Mouse (Mus musculus) forebrain, embryonic 16.5 days (tissue): Measurements from ENCODE around the gene Zfp697. TPM values are rescaled to one million over a fixed set of nuclear protein-coding genes. Genes with fewer than 3 reads are reported as not detected.
"Not testable (repeated sequence)": the region's sequence is repeated elsewhere in the genome, so short reads cannot be mapped to it uniquely, and the experiment has no call there.

Experiments used
- ATAC-seq: fragments of 200-750 bp; cut with Nextera tagmentation; 2 replicates; pipeline ENCODE4 v1.8.0; 2017; ENCODE audit warnings: mild to moderate bottlenecking, moderate library complexity
- H3K27ac ChIP-seq: fragments of 300-500 bp; sonication (generic); 2 replicates; pipeline ENCODE4 v1.5.1; 2014; ENCODE audit warnings: low read length, control low read depth
- H3K27me3 ChIP-seq: fragments of 300-500 bp; sonication (generic); replicated peaks from 2 replicates; pipeline ENCODE4 v1.6.1; 2014; ENCODE audit warnings: low read length; ENCODE audit not compliant: control insufficient read depth, insufficient read depth
- H3K36me3 ChIP-seq: fragments of 300-500 bp; sonication (generic); 2 replicates; pipeline ENCODE4 v1.6.1; 2014; ENCODE audit not compliant: control insufficient read depth, insufficient read depth
- H3K4me1 ChIP-seq: fragments of 300-500 bp; sonication (generic); replicated peaks from 2 replicates; pipeline ENCODE4 v1.6.1; 2014; ENCODE audit warnings: low read length; ENCODE audit not compliant: control insufficient read depth, insufficient read depth
- H3K4me2 ChIP-seq: fragments of 300-500 bp; sonication (generic); 2 replicates; pipeline ENCODE4 v1.6.1; 2014; ENCODE audit warnings: mild to moderate bottlenecking, low read length, control low read depth
- H3K4me3 ChIP-seq: fragments of 300-500 bp; sonication (generic); replicated peaks from 2 replicates; pipeline ENCODE4 v1.5.1; 2014; ENCODE audit warnings: mild to moderate bottlenecking, low read length, control low read depth
- H3K9ac ChIP-seq: fragments of 300-500 bp; sonication (generic); replicated peaks from 2 replicates; pipeline ENCODE4 v1.6.1; 2014; ENCODE audit warnings: low read depth, low read length, control low read depth
- H3K9me3 ChIP-seq: fragments of 300-500 bp; sonication (generic); 2 replicates; pipeline ENCODE4 v1.6.1; 2016; ENCODE audit warnings: low read length; ENCODE audit not compliant: control insufficient read depth
- WGBS: fragments of 180-500 bp; shearing (Covaris S2); extraction: QIAGEN DNeasy Blood & Tissue Kit; methylation state at CpG from one replicate; pipeline ENCODE4 v1.1.7; 2014; 5-methylcytosine and 5-hydroxymethylcytosine counted together
- polyA plus RNA-seq: library from polyadenylated mRNA; unstranded; fragments of >200 nt; fragmentation: Nextera tagmentation; extraction: Ambion mirVana; gene quantifications from 2 replicates; pipeline ENCODE4 v1.2.1, GENCODE M21; 2015

Zfp697 gene
- 14.7 and 18.1 TPM in 2 replicates for polyA plus RNA-seq

GRCm38 (mm10) chr3:98382246-98382939 is at the start of gene Zfp697:
Gene Zfp697 (plus strand): TSS chr3:98382461.
- peak within 1 kb of the TSS; percentile 98 for H3K9ac ChIP-seq
- H3K4me1 ChIP-seq = peaks cover 28% of the 10 kb centered on the region
- no peaks in the 10 kb centered on the region for H3K27me3 ChIP-seq
- peak within 1 kb of the TSS; percentile 95 for H3K4me2 ChIP-seq
- H3K9me3 ChIP-seq = no peaks in the 10 kb centered on the region
- WGBS = under 1% methylated on average over 42 of the region's 42 CpGs
- peak within 1 kb of the TSS; percentile 85 for H3K27ac ChIP-seq
- peak within 1 kb of the TSS; percentile 87 for H3K4me3 ChIP-seq
- no peaks in the 10 kb centered on the region for H3K36me3 ChIP-seq
- ATAC-seq = peak; percentile 94

DNA sequence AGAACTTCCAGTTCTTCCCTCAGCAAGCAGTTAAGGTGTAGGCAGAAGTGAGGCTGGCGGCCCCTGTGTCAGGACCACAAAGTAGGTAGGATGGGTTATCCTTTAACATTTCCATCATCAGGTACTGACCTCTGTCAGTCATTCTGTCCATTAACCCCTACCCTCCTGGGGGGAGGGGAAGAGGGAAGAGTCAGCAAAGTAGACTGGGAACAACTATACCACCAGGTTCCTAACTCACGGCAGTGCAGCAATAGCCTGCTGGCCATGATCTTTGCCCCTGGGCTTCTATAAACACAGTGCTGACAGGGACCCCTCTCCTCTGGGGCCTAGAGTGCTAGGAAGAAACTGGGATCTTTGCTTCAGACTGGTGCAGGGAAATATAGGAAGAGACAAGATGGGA is 48.3 kb upstream of the Zfp697 start:
- Histone ChIP-seq H3K4me1 (peaks cover 29% of the 10 kb centered on the region), H3K4me2 (no peak overlapping the region), H3K4me3 (no peak overlapping the region), H3K27me3 (no peaks in the 10 kb centered on the region), H3K9ac (no peak overlapping the region), H3K36me3 (no peaks in the 10 kb centered on the region), H3K9me3 (no peaks in the 10 kb centered on the region), H3K27ac (no peak overlapping the region)
- 98% methylated on average over 2 of the region's 2 CpGs for WGBS
- ATAC-seq = no peak

DNA sequence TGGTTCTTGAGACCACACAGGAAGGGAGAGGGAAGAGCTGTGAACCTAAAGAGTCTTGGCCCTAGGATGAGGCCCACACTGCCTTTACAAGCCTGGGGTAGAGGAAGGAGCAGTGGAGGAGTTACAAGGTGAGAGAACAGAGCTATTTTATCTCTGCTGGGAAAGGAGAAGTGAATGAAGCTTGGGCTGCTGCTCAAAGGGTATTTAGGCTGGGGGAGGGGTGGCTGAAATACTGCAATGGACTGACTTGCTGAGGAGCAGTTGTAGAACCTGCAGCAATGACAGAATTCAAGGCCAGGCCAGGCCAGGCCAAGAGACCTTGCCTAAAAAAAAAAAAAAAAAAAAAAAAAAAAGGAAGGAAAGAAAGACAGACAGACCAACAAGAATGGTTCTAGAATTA is 46.9 kb upstream of the Zfp697 start:
- Histone ChIP-seq H3K27ac (no peak overlapping the region), H3K9ac (no peak overlapping the region), H3K4me3 (no peak overlapping the region), H3K9me3 (no peaks in the 10 kb centered on the region), H3K4me2 (no peak overlapping the region), H3K36me3 (no peaks in the 10 kb centered on the region), H3K4me1 (peaks cover 29% of the 10 kb centered on the region), H3K27me3 (no peaks in the 10 kb centered on the region)
- ATAC-seq = no peak

GRCm38 (mm10) chr3:98335886-98336285 is 46.4 kb upstream of the Zfp697 start:
- Histone ChIP-seq H3K27me3 (no peaks in the 10 kb centered on the region), H3K9me3 (no peaks in the 10 kb centered on the region), H3K4me3 (no peak overlapping the region), H3K4me2 (no peak overlapping the region), H3K36me3 (no peaks in the 10 kb centered on the region), H3K27ac (no peak overlapping the region), H3K4me1 (peaks cover 29% of the 10 kb centered on the region), H3K9ac (no peak overlapping the region)
- no peak for ATAC-seq
- WGBS = 70% methylated on average over 7 of the region's 7 CpGs

DNA sequence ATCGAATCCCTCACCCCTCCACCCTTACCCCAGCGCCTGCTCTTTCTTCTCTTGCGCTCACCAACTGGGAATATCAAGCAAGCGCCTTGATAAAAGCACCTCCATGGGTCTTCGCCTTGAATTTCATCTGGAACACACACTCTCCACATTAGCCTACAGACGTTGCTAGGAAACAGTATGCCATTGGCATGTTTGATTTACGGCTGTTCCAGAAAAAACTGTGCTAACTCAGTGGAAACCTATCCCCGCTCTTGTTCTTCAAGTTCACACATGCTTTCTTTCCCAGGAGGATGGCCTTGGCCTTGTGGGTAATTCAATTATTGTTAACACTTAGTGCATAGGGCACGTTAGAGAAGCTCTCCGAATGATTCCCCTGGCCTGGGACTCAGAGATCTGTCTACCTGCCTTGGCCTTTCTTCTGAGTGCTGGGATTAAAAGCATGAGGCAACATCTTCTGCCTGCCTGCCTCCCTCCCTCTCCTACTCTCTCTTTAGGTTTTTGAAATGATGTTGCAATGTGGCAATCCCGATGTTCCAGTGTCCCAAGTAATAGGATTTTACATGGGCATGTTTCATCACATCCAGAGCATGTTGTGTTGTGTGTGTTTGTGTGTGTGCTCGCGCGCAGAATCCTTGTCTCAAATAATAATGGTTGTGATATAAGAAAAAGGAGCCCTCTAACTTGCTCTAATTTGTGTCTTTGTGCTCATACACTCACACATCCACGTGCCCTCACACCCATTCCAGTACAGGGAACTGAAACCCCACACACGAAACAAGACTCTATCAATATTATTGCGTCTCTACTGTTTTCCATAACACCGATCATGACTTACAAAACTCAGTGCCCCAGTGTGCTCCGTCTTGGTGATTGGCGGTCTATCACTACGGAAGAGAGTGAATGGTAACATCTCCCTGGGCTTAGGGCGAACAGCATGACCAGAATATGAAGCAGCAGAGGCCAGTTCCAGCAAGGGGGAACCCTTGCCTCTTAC is 45.3 kb upstream of the Zfp697 start:
- Histone ChIP-seq H3K4me3 (no peak overlapping the region; the same call in 1 of the 2 replicates), H3K27ac (0 out of 2 replicates have a peak overlapping the region, but pooled peaks have one; percentile 13), H3K4me2 (peak overlapping the region; percentile 27), H3K9ac (no peak overlapping the region), H3K4me1 (peaks cover 29% of the 10 kb centered on the region), H3K27me3 (no peaks in the 10 kb centered on the region), H3K9me3 (no peaks in the 10 kb centered on the region), H3K36me3 (no peaks in the 10 kb centered on the region)
- 0 out of 2 replicates have a peak, but pooled peaks have one; percentile 29 for ATAC-seq
- 61% methylated on average over 22 of the region's 22 CpGs for WGBS

- 2% methylated on average over 15 of the region's 15 CpGs for WGBS
- peak overlapping the region; percentile 64 for H3K4me3 ChIP-seq
- H3K4me1 ChIP-seq = peaks cover 29% of the 10 kb centered on the region
- peak overlapping the region; percentile 86 for H3K4me2 ChIP-seq
- peak overlapping the region; percentile 65 for H3K27ac ChIP-seq
- peak overlapping the region; percentile 65 for H3K9ac ChIP-seq
- H3K36me3 ChIP-seq = no peaks in the 10 kb centered on the region
- H3K9me3 ChIP-seq = no peaks in the 10 kb centered on the region
- no peaks in the 10 kb centered on the region for H3K27me3 ChIP-seq
- ATAC-seq = peak; percentile 9; the same call in 1 of the 2 replicates
Observed at GRCm38 (mm10) chr3:98338584-98339041, 43.6 kb upstream of the Zfp697 start.

DNA sequence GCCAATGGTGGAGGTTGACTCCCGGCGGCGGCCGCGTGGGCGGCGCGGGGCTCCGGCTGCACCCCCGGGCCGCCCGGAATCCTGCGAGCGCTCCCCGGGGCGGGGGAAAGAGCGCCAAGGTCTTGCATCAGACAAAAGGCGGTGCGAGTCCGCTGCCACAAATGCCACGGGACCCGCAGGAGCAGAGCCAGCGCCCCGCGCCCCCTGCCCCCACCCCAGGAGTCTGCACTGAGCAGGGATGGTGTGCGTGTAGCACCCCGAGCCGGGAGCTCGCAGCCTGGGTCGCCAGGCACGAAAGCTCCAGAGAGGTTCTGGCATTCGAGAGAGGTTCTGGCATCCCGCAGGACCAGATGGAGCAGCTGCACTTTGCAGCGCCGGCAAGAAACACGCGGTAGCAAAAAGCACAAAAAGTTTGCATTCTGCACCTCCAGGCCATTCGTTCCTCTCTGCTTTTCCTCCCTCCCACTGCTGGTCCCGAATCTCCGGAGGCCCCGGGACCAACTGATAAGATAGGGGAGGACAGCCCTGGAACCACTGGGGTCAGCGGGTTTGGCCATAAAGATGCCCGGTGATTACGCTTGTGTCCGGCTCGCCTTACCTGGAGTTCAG is 43.1 kb upstream of the Zfp697 start:
- H3K9me3 ChIP-seq = no peaks in the 10 kb centered on the region
- peak overlapping the region; percentile 86 for H3K4me2 ChIP-seq
- WGBS = under 1% methylated on average over 46 of the region's 46 CpGs
- peak; percentile 75 for ATAC-seq
- peak overlapping the region; percentile 65 for H3K9ac ChIP-seq
- peak overlapping the region; percentile 65 for H3K27ac ChIP-seq
- no peaks in the 10 kb centered on the region for H3K27me3 ChIP-seq
- peak overlapping the region; percentile 64 for H3K4me3 ChIP-seq
- peaks cover 29% of the 10 kb centered on the region for H3K4me1 ChIP-seq
- no peaks in the 10 kb centered on the region for H3K36me3 ChIP-seq

GRCm38 (mm10) chr3:98339706-98340109 is 42.6 kb upstream of the Zfp697 start, which contains the start of gene Phgdh:
Gene Phgdh (minus strand): TSS chr3:98339990.
- H3K9me3 ChIP-seq, H3K27me3 ChIP-seq, H3K36me3 ChIP-seq: not testable (repeated sequence)
- H3K9ac ChIP-seq = peak within 1 kb of the TSS; percentile 65
- H3K4me1 ChIP-seq = peaks cover 29% of the 10 kb centered on the region
- peak; percentile 80 for ATAC-seq
- WGBS = 0% methylated on average over 8 of the region's 10 CpGs
- H3K4me3 ChIP-seq = peak within 1 kb of the TSS; percentile 64
- peak within 1 kb of the TSS; percentile 65 for H3K27ac ChIP-seq
- H3K4me2 ChIP-seq = peak within 1 kb of the TSS; percentile 86
